10 mouse cellular contexts compared by ENCODE assay signal in the genomic region with DNA sequence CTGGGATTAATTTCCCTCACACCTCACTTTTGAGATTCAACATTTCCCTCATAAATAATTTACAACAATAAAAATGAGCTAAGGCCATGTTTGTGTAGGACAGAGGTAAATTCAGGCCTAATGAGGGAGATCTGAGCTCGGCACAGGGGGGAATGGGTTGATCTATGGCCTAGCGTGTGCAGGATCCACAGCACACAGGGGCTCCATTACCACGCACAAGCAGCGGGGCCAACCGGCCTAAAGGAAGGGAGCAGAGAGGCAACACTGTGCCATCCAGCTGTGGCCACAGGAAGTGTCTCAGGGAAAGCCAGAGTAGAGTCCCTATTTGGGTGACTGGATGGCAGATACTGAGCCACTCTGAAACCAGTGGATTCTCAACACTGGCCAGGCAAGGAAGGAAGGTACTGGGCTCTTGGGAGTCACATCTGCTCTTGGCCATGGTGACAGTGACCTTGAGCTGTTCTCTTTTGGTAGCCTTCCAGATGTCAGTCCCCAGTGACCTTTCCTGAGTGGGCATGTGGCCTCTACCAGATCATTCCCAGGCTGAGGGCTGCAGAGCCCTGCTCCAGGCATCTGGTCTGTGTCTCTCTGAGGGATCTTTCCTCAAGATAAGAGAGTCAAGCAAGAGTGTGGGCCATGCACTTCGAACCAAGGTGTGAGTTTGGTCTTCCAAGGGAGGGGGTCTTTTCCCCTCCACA. TPM values are rescaled to one million over a fixed set of nuclear protein-coding genes. Genes with fewer than 3 reads are reported as not detected.
DNase-seq lines count a peak whose midpoint lies in the region; ATAC-seq and TF ChIP-seq lines count a peak whose summit lies in the region.
"Had no signal": no experiment of that assay in that cellular context is flagged by ENCODE, and none has a peak within 500 bp of the region (broad histone marks: within the 10 kb centered on the region; RNA-seq: fewer than 3 reads in every experiment).

No protein-coding gene starts in this region.

- peaks cover 59% of the 10 kb centered on the region for H3K4me1 ChIP-seq in lung, embryonic 16.5 days (replicated peaks; ENCODE audit: control insufficient read depth, insufficient read depth, low read length)
- H3K4me1 ChIP-seq in hindbrain, embryonic 16.5 days (ENCODE audit: control insufficient read depth, insufficient read depth, low read depth, low read length), result peaks cover 56% of the 10 kb centered on the region
- H3K4me1 ChIP-seq in neural tube, embryonic 15.5 days, result peaks cover 85% of the 10 kb centered on the region

- 79% methylated on average over 6 of the region's 6 CpGs for WGBS in lung, embryonic 16.5 days
- 61% methylated on average over 6 of the region's 6 CpGs for WGBS in hindbrain, embryonic 16.5 days
- 30% methylated on average over 6 of the region's 6 CpGs for WGBS in neural tube, embryonic 15.5 days

- H3K27me3 ChIP-seq in lung, embryonic 16.5 days (ENCODE audit: control insufficient read depth, insufficient read depth, low read depth, low read length), result no peaks in the 10 kb centered on the region
- no peaks in the 10 kb centered on the region for H3K27me3 ChIP-seq in hindbrain, embryonic 16.5 days (replicated peaks; ENCODE audit: control insufficient read depth, insufficient read depth, low read length)
- no peaks in the 10 kb centered on the region for H3K27me3 ChIP-seq in neural tube, embryonic 15.5 days (replicated peaks)

- intact Hi-C loops in gastrocnemius, adult 2 months (cut with DNase I), result no loop called here
- intact Hi-C loops in gastrocnemius, postnatal 14 days (cut with DNase I; ENCODE audit: low total_unique reads), result no loop called here

- H3K27ac ChIP-seq in gastrocnemius, adult 2 months, result peak overlapping the region; percentile 72
- peak overlapping the region; percentile 93 for H3K27ac ChIP-seq in lung, embryonic 16.5 days (ENCODE audit: low read length)
- H3K27ac ChIP-seq in hindbrain, embryonic 16.5 days (ENCODE audit: low read depth, low read length), result peak overlapping the region; percentile 95
- peak overlapping the region; percentile 90 for H3K27ac ChIP-seq in neural tube, embryonic 15.5 days (replicated peaks)
- H3K27ac ChIP-seq: macrophage had no signal

- no peak for ATAC-seq in lung, embryonic 16.5 days (ENCODE audit: low read depth)
- no peak for ATAC-seq in hindbrain, embryonic 16.5 days
- ATAC-seq in neural tube, embryonic 15.5 days (ENCODE audit: low FRiP score), result 0 out of 2 replicates have a peak, but pooled peaks have one; percentile 16

- peaks cover 3% of the 10 kb centered on the region; the same call in 1 of the 2 replicates for H3K36me3 ChIP-seq in lung, embryonic 16.5 days (ENCODE audit: control insufficient read depth, insufficient read depth, low read length)
- H3K36me3 ChIP-seq in hindbrain, embryonic 16.5 days (ENCODE audit: control insufficient read depth, insufficient read depth, low read length), result peaks cover 3% of the 10 kb centered on the region
- peaks cover 14% of the 10 kb centered on the region for H3K36me3 ChIP-seq in neural tube, embryonic 15.5 days

- H3K9ac ChIP-seq in lung, embryonic 16.5 days (ENCODE audit: low read length), result no peak overlapping the region
- peak overlapping the region; percentile 44 for H3K9ac ChIP-seq in hindbrain, embryonic 16.5 days (ENCODE audit: low read depth, low read length)
- peak overlapping the region; percentile 18; the same call in 1 of the 2 replicates for H3K9ac ChIP-seq in neural tube, embryonic 15.5 days (replicated peaks)

- no peak for DNase-seq in gastrocnemius, adult 2 months
- DNase-seq in gastrocnemius, postnatal 14 days, result no peak
- DNase-seq in lung, postnatal 4 days, result no peak
- DNase-seq in gastrocnemius, postnatal 25 days, result no peak
- no peak for DNase-seq in frontal cortex, postnatal 25 days (ENCODE audit: low spot score in 2 of 2)
- DNase-seq: cerebellum, postnatal 36 days had no signal

- no peak for TF ChIP-seq CTCF in gastrocnemius, adult 2 months (IDR thresholded peaks at IDR 0.05)

- H3K9me3 ChIP-seq in lung, embryonic 16.5 days (ENCODE audit: control insufficient read depth, low read length), result no peaks in the 10 kb centered on the region
- H3K9me3 ChIP-seq in hindbrain, embryonic 16.5 days (ENCODE audit: control insufficient read depth, low read length), result no peaks in the 10 kb centered on the region
- no peaks in the 10 kb centered on the region for H3K9me3 ChIP-seq in neural tube, embryonic 15.5 days (replicated peaks)

- H3K4me2 ChIP-seq in lung, embryonic 16.5 days (ENCODE audit: low read depth, low read length), result no peak overlapping the region
- no peak overlapping the region for H3K4me2 ChIP-seq in hindbrain, embryonic 16.5 days (ENCODE audit: low read length)
- H3K4me2 ChIP-seq in neural tube, embryonic 15.5 days, result no peak overlapping the region

- H3K4me3 ChIP-seq in gastrocnemius, adult 2 months, result no peak overlapping the region
- no peak overlapping the region for H3K4me3 ChIP-seq in lung, embryonic 16.5 days (ENCODE audit: low read length)
- H3K4me3 ChIP-seq in hindbrain, embryonic 16.5 days (ENCODE audit: low read length), result no peak overlapping the region
- H3K4me3 ChIP-seq in neural tube, embryonic 15.5 days (replicated peaks), result no peak overlapping the region

RNA-seq across cellular contexts. Expression of gene Mvb12b, which starts 9.9 kb away (rescaled TPM):
- total RNA-seq in gastrocnemius, adult 2 months (2021), result 10 to 100 TPM; 28.4 to 30.4 TPM
- 10 to 100 TPM; 14.9 to 20.7 TPM for total RNA-seq in gastrocnemius, postnatal 14 days (2021)
- 19.2 and 21.6 TPM in 2 replicates for polyA plus RNA-seq in lung, embryonic 16.5 days (2015; fragmentation: Nextera tagmentation; extraction: Ambion mirVana)
- 43.9 and 46.5 TPM in 2 replicates for polyA plus RNA-seq in hindbrain, embryonic 16.5 days (2015; fragmentation: Nextera tagmentation; extraction: Ambion mirVana)
- 49.5 and 52.2 TPM in 2 replicates for polyA plus RNA-seq in neural tube, embryonic 15.5 days (2015; fragmentation: Nextera tagmentation; extraction: Ambion mirVana)
- 10 to 100 TPM; 18.6 to 23.0 TPM for total RNA-seq in gastrocnemius, postnatal 25 days (2021)
